Mouse (Mus musculus): ENCODE measurements around the gene Ppp1r13b.
A peak's percentile ranks its signal among the peaks of the same experiment; 100 is the strongest.

Ppp1r13b gene

GRCm38 (mm10) chr12:111882022-111882421, 25.9 kb downstream of the Ppp1r13b start:
- no peak for DNase-seq (ENCODE audit: low spot score in 2 of 2)

- peak; percentile 61 to 80 for DNase-seq (ENCODE audit: low spot score in 2 of 2)
These were observed 29.7 kb downstream of the Ppp1r13b start for GRCm38 (mm10) chr12:111878213-111878612.

- no peak for DNase-seq (ENCODE audit: low spot score in 2 of 2)
These were observed 32.4 kb downstream of the Ppp1r13b start for GRCm38 (mm10) chr12:111875499-111875898.

GRCm38 (mm10) chr12:111874601-111875140, 33.2 kb downstream of the Ppp1r13b start:
- DNase-seq (ENCODE audit: low spot score in 2 of 2), result no peak

- DNase-seq (ENCODE audit: low spot score in 2 of 2), result no peak
These were observed 35.8 kb downstream of the Ppp1r13b start for GRCm38 (mm10) chr12:111872079-111872478.

GRCm38 (mm10) chr12:111870811-111871210, 37.1 kb downstream of the Ppp1r13b start:
- DNase-seq (ENCODE audit: low spot score in 2 of 2), result no peak

- no peak for DNase-seq (ENCODE audit: low spot score in 2 of 2)
These were observed 38.1 kb downstream of the Ppp1r13b start for GRCm38 (mm10) chr12:111869806-111870205.

GRCm38 (mm10) chr12:111864206-111864824, 43.6 kb downstream of the Ppp1r13b start:
- no peak for DNase-seq (ENCODE audit: low spot score in 2 of 2)

GRCm38 (mm10) chr12:111855448-111855847, 52.5 kb downstream of the Ppp1r13b start:
- DNase-seq (ENCODE audit: low spot score in 2 of 2), result no peak

GRCm38 (mm10) chr12:111853546-111853945, 54.4 kb downstream of the Ppp1r13b start:
- no peak for DNase-seq (ENCODE audit: low spot score in 2 of 2)

- DNase-seq (ENCODE audit: low spot score in 2 of 2), result no peak
These were observed 54.9 kb downstream of the Ppp1r13b start for GRCm38 (mm10) chr12:111853011-111853436.

GRCm38 (mm10) chr12:111851745-111852144, 56.2 kb downstream of the Ppp1r13b start:
- DNase-seq (ENCODE audit: low spot score in 2 of 2), result no peak

- no peak for DNase-seq (ENCODE audit: low spot score in 2 of 2)
These were observed 56.7 kb downstream of the Ppp1r13b start for GRCm38 (mm10) chr12:111851235-111851634.

GRCm38 (mm10) chr12:111848300-111848798, 59.6 kb downstream of the Ppp1r13b start:
- DNase-seq (ENCODE audit: low spot score in 2 of 2), result no peak

GRCm38 (mm10) chr12:111846815-111847214, 61.1 kb downstream of the Ppp1r13b start:
- DNase-seq (ENCODE audit: low spot score in 2 of 2), result no peak

GRCm38 (mm10) chr12:111845953-111846352, 62.0 kb downstream of the Ppp1r13b start:
- DNase-seq (ENCODE audit: low spot score in 2 of 2), result no peak

GRCm38 (mm10) chr12:111843470-111843869, 64.4 kb downstream of the Ppp1r13b start:
- DNase-seq (ENCODE audit: low spot score in 2 of 2), result no peak

- no peak for DNase-seq (ENCODE audit: low spot score in 2 of 2)
These were observed 65.1 kb downstream of the Ppp1r13b start for GRCm38 (mm10) chr12:111842565-111843433.

- no peak for DNase-seq (ENCODE audit: low spot score in 2 of 2)
These were observed 74.5 kb downstream of the Ppp1r13b start for GRCm38 (mm10) chr12:111833457-111833856.

GRCm38 (mm10) chr12:111832643-111833042, 75.3 kb downstream of the Ppp1r13b start:
- no peak for DNase-seq (ENCODE audit: low spot score in 2 of 2)

- no peak for DNase-seq (ENCODE audit: low spot score in 2 of 2)
These were observed 77.5 kb downstream of the Ppp1r13b start for GRCm38 (mm10) chr12:111830375-111830774.

- no peak for DNase-seq (ENCODE audit: low spot score in 2 of 2)
These were observed 78.0 kb downstream of the Ppp1r13b start for GRCm38 (mm10) chr12:111829954-111830353.

Data from natural killer cell, adult 2 months (primary cell).